Mouse (Mus musculus) lung, postnatal 0 days (tissue): Measurements from ENCODE around the gene Olfr209.

Experiments
- CTCF ChIP-seq: IDR thresholded peaks from 2 replicates; pipeline ENCODE4 v1.5.1; 2016; ENCODE audit warnings: antibody characterized with exemption, mild to moderate bottlenecking
- EP300 ChIP-seq: IDR thresholded peaks from 2 replicates; pipeline ENCODE4 v1.6.1; 2016; ENCODE audit warnings: antibody characterized with exemption, mild to moderate bottlenecking, control low read depth

DNA sequence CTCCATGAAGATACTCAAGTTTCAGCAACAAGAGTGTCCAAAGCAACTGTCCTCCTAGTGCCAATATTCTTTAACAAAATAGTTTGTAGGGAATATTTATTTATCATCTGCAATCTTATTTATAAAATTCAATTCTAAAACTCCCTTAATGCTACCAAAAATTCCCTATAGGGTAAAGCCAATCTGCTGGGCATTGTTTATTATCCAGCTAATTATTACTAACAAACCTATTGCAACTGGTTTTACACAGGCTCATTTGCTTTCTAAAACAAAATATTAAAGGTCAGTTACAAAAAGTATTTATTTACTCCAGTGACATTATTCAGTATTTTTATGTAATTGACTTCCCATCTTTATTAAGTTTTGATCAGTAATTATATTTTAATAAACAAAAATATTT lies 45.6 kb downstream of the Olfr209 start, which contains the start of gene Olfr204:
- TF ChIP-seq CTCF, result no peak
- TF ChIP-seq EP300, result no peak
